Mouse (Mus musculus): ENCODE measurements at regions not wholly inside any gene's neighbourhood (a gene's known extent, or its start where the extent isn't known, plus 50 kb on each side); places are given as distances from the start of the nearest gene placed in this dataset.

- H3K4me3 ChIP-seq (ENCODE audit: low read length): no peak overlapping the region
- no peak overlapping the region for H3K4me2 ChIP-seq (ENCODE audit: low read depth, low read length)
- H3K9ac ChIP-seq (ENCODE audit: low read length): no peak overlapping the region
- H3K27ac ChIP-seq (ENCODE audit: low read length): no peak overlapping the region
- H3K9me3 ChIP-seq (ENCODE audit: control insufficient read depth, low read length): no peaks in the 10 kb centered on the region
- no peak for ATAC-seq (ENCODE audit: low read depth)
- H3K4me1 ChIP-seq (replicated peaks; ENCODE audit: control insufficient read depth, insufficient read depth, low read length): no peaks in the 10 kb centered on the region
- no peaks in the 10 kb centered on the region for H3K36me3 ChIP-seq (ENCODE audit: control insufficient read depth, insufficient read depth, low read length)
- no peaks in the 10 kb centered on the region for H3K27me3 ChIP-seq (ENCODE audit: control insufficient read depth, insufficient read depth, low read depth, low read length)
- 50% methylated on average over 8 of the region's 8 CpGs for WGBS
These were observed 136.8 kb upstream of the Hmgn3 start for GRCm38 (mm10) chr9:83283249-83283648.

GRCm38 (mm10) chr9:83277791-83278190 is 131.3 kb upstream of the Hmgn3 start:
- WGBS: 32% methylated on average over 5 of the region's 5 CpGs
- H3K36me3 ChIP-seq (ENCODE audit: control insufficient read depth, insufficient read depth, low read length): no peaks in the 10 kb centered on the region
- no peak overlapping the region for H3K9ac ChIP-seq (ENCODE audit: low read length)
- no peak for ATAC-seq (ENCODE audit: low read depth)
- H3K9me3 ChIP-seq (ENCODE audit: control insufficient read depth, low read length): no peaks in the 10 kb centered on the region
- no peak overlapping the region for H3K27ac ChIP-seq (ENCODE audit: low read length)
- H3K4me1 ChIP-seq (replicated peaks; ENCODE audit: control insufficient read depth, insufficient read depth, low read length): no peaks in the 10 kb centered on the region
- H3K4me2 ChIP-seq (ENCODE audit: low read depth, low read length): no peak overlapping the region
- H3K4me3 ChIP-seq (ENCODE audit: low read length): no peak overlapping the region
- H3K27me3 ChIP-seq (ENCODE audit: control insufficient read depth, insufficient read depth, low read depth, low read length): no peaks in the 10 kb centered on the region

GRCm38 (mm10) chr9:83277356-83277755 is 130.9 kb upstream of the Hmgn3 start:
- ATAC-seq (ENCODE audit: low read depth): no peak
- no peaks in the 10 kb centered on the region for H3K36me3 ChIP-seq (ENCODE audit: control insufficient read depth, insufficient read depth, low read length)
- H3K4me1 ChIP-seq (replicated peaks; ENCODE audit: control insufficient read depth, insufficient read depth, low read length): no peaks in the 10 kb centered on the region
- H3K9ac ChIP-seq (ENCODE audit: low read length): no peak overlapping the region
- 70% methylated on average over 5 of the region's 5 CpGs for WGBS
- H3K4me3 ChIP-seq (ENCODE audit: low read length): no peak overlapping the region
- H3K9me3 ChIP-seq (ENCODE audit: control insufficient read depth, low read length): no peaks in the 10 kb centered on the region
- H3K27me3 ChIP-seq (ENCODE audit: control insufficient read depth, insufficient read depth, low read depth, low read length): no peaks in the 10 kb centered on the region
- H3K27ac ChIP-seq (ENCODE audit: low read length): no peak overlapping the region
- H3K4me2 ChIP-seq (ENCODE audit: low read depth, low read length): no peak overlapping the region

- Histone ChIP-seq H3K4me2 (ENCODE audit: low read depth, low read length) (no peak overlapping the region), H3K36me3 (ENCODE audit: control insufficient read depth, insufficient read depth, low read length) (no peaks in the 10 kb centered on the region), H3K9me3 (ENCODE audit: control insufficient read depth, low read length) (no peaks in the 10 kb centered on the region), H3K27me3 (ENCODE audit: control insufficient read depth, insufficient read depth, low read depth, low read length) (no peaks in the 10 kb centered on the region), H3K4me1 (replicated peaks; ENCODE audit: control insufficient read depth, insufficient read depth, low read length) (no peaks in the 10 kb centered on the region), H3K4me3 (ENCODE audit: low read length) (no peak overlapping the region), H3K27ac (ENCODE audit: low read length) (no peak overlapping the region), H3K9ac (ENCODE audit: low read length) (no peak overlapping the region)
- ATAC-seq (ENCODE audit: low read depth): no peak
- 64% methylated on average over 5 of the region's 5 CpGs for WGBS
These were observed 129.8 kb upstream of the Hmgn3 start for GRCm38 (mm10) chr9:83276291-83276690.

- no peak overlapping the region for H3K4me2 ChIP-seq (ENCODE audit: low read depth, low read length)
- 73% methylated on average over 9 of the region's 9 CpGs for WGBS
- no peaks in the 10 kb centered on the region for H3K4me1 ChIP-seq (replicated peaks; ENCODE audit: control insufficient read depth, insufficient read depth, low read length)
- H3K27ac ChIP-seq (ENCODE audit: low read length): no peak overlapping the region
- ATAC-seq (ENCODE audit: low read depth): no peak; the same call in 1 of the 2 replicates
- no peaks in the 10 kb centered on the region for H3K9me3 ChIP-seq (ENCODE audit: control insufficient read depth, low read length)
- H3K27me3 ChIP-seq (ENCODE audit: control insufficient read depth, insufficient read depth, low read depth, low read length): no peaks in the 10 kb centered on the region
- no peak overlapping the region for H3K9ac ChIP-seq (ENCODE audit: low read length)
- no peaks in the 10 kb centered on the region for H3K36me3 ChIP-seq (ENCODE audit: control insufficient read depth, insufficient read depth, low read length)
- no peak overlapping the region for H3K4me3 ChIP-seq (ENCODE audit: low read length)
These were observed 127.0 kb upstream of the Hmgn3 start for GRCm38 (mm10) chr9:83273361-83273975.

GRCm38 (mm10) chr9:83265736-83266135 is 119.3 kb upstream of the Hmgn3 start:
- no peak overlapping the region for H3K4me3 ChIP-seq (ENCODE audit: low read length)
- H3K4me1 ChIP-seq (replicated peaks; ENCODE audit: control insufficient read depth, insufficient read depth, low read length): no peaks in the 10 kb centered on the region
- ATAC-seq (ENCODE audit: low read depth): no peak

GRCm38 (mm10) chr9:83259511-83259910 is 113.0 kb upstream of the Hmgn3 start:
- Histone ChIP-seq H3K36me3 (ENCODE audit: control insufficient read depth, insufficient read depth, low read length) (no peaks in the 10 kb centered on the region), H3K4me1 (replicated peaks; ENCODE audit: control insufficient read depth, insufficient read depth, low read length) (no peaks in the 10 kb centered on the region), H3K9ac (ENCODE audit: low read length) (no peak overlapping the region), H3K27me3 (ENCODE audit: control insufficient read depth, insufficient read depth, low read depth, low read length) (no peaks in the 10 kb centered on the region), H3K4me2 (ENCODE audit: low read depth, low read length) (no peak overlapping the region), H3K27ac (ENCODE audit: low read length) (no peak overlapping the region), H3K4me3 (ENCODE audit: low read length) (no peak overlapping the region), H3K9me3 (ENCODE audit: control insufficient read depth, low read length) (no peaks in the 10 kb centered on the region)
- 54% methylated on average over 5 of the region's 5 CpGs for WGBS
- ATAC-seq (ENCODE audit: low read depth): no peak

More at GRCm38 (mm10) chr9:83265736-83266135, 119.3 kb upstream of the Hmgn3 start:
- 49% methylated on average over 6 of the region's 6 CpGs for WGBS
- Histone ChIP-seq H3K9me3 (ENCODE audit: control insufficient read depth, low read length) (no peaks in the 10 kb centered on the region), H3K27me3 (ENCODE audit: control insufficient read depth, insufficient read depth, low read depth, low read length) (no peaks in the 10 kb centered on the region), H3K36me3 (ENCODE audit: control insufficient read depth, insufficient read depth, low read length) (no peaks in the 10 kb centered on the region), H3K27ac (ENCODE audit: low read length) (no peak overlapping the region), H3K9ac (ENCODE audit: low read length) (no peak overlapping the region), H3K4me2 (ENCODE audit: low read depth, low read length) (no peak overlapping the region)

- no peak overlapping the region for H3K9ac ChIP-seq (ENCODE audit: low read length)
- H3K4me3 ChIP-seq (ENCODE audit: low read length): no peak overlapping the region
- WGBS: 68% methylated on average over 3 of the region's 3 CpGs
- no peak overlapping the region for H3K4me2 ChIP-seq (ENCODE audit: low read depth, low read length)
- no peaks in the 10 kb centered on the region for H3K27me3 ChIP-seq (ENCODE audit: control insufficient read depth, insufficient read depth, low read depth, low read length)
- ATAC-seq (ENCODE audit: low read depth): no peak
- no peaks in the 10 kb centered on the region for H3K9me3 ChIP-seq (ENCODE audit: control insufficient read depth, low read length)
- H3K36me3 ChIP-seq (ENCODE audit: control insufficient read depth, insufficient read depth, low read length): no peaks in the 10 kb centered on the region
- H3K4me1 ChIP-seq (replicated peaks; ENCODE audit: control insufficient read depth, insufficient read depth, low read length): no peaks in the 10 kb centered on the region
- H3K27ac ChIP-seq (ENCODE audit: low read length): no peak overlapping the region
These were observed 112.5 kb upstream of the Hmgn3 start for GRCm38 (mm10) chr9:83258986-83259385.

- no peak for ATAC-seq (ENCODE audit: low read depth)
- Histone ChIP-seq H3K9me3 (ENCODE audit: control insufficient read depth, low read length) (no peaks in the 10 kb centered on the region), H3K27ac (ENCODE audit: low read length) (no peak overlapping the region), H3K36me3 (ENCODE audit: control insufficient read depth, insufficient read depth, low read length) (no peaks in the 10 kb centered on the region), H3K9ac (ENCODE audit: low read length) (no peak overlapping the region), H3K4me3 (ENCODE audit: low read length) (no peak overlapping the region), H3K4me2 (ENCODE audit: low read depth, low read length) (no peak overlapping the region), H3K4me1 (replicated peaks; ENCODE audit: control insufficient read depth, insufficient read depth, low read length) (no peaks in the 10 kb centered on the region), H3K27me3 (ENCODE audit: control insufficient read depth, insufficient read depth, low read depth, low read length) (no peaks in the 10 kb centered on the region)
- WGBS: 82% methylated on average over 3 of the region's 3 CpGs
These were observed 112.0 kb upstream of the Hmgn3 start for GRCm38 (mm10) chr9:83258476-83258875.

- Histone ChIP-seq H3K27me3 (ENCODE audit: control insufficient read depth, insufficient read depth, low read depth, low read length) (no peaks in the 10 kb centered on the region), H3K9me3 (ENCODE audit: control insufficient read depth, low read length) (no peaks in the 10 kb centered on the region), H3K9ac (ENCODE audit: low read length) (no peak overlapping the region), H3K4me1 (replicated peaks; ENCODE audit: control insufficient read depth, insufficient read depth, low read length) (no peaks in the 10 kb centered on the region), H3K4me2 (ENCODE audit: low read depth, low read length) (no peak overlapping the region), H3K27ac (ENCODE audit: low read length) (no peak overlapping the region), H3K4me3 (ENCODE audit: low read length) (no peak overlapping the region), H3K36me3 (ENCODE audit: control insufficient read depth, insufficient read depth, low read length) (no peaks in the 10 kb centered on the region)
- ATAC-seq (ENCODE audit: low read depth): no peak
- 85% methylated on average over 6 of the region's 6 CpGs for WGBS
These were observed 107.9 kb upstream of the Hmgn3 start for GRCm38 (mm10) chr9:83254356-83254755.
